Mouse (Mus musculus): ENCODE data around the gene Dhrs7b. TPM values are rescaled to one million over a fixed set of nuclear protein-coding genes. Genes with fewer than 3 reads are reported as not detected.
"Not testable (repeated sequence)": the region's sequence is repeated elsewhere in the genome, so short reads cannot be mapped to it uniquely, and the experiment has no call there.

Dhrs7b gene
- total RNA-seq, 4 experiments from 2014 or later = 23.9 to 28.1 (median 24.2) TPM

- no peak for DNase-seq (ENCODE audit: low spot score in 2 of 2)
Observed at GRCm38 (mm10) chr11:60837644-60838406, 7.4 kb downstream of the Dhrs7b start.

- no peak for DNase-seq (ENCODE audit: low spot score in 2 of 2)
Observed at GRCm38 (mm10) chr11:60841467-60842200, 11.2 kb downstream of the Dhrs7b start.

- no peak for DNase-seq (ENCODE audit: low spot score in 2 of 2)
Observed at GRCm38 (mm10) chr11:60843412-60843811, 13.0 kb downstream of the Dhrs7b start.

GRCm38 (mm10) chr11:60845415-60845814 is 15.0 kb downstream of the Dhrs7b start:
- DNase-seq (ENCODE audit: low spot score in 2 of 2) = no peak

- no peak for DNase-seq (ENCODE audit: low spot score in 2 of 2)
Observed at GRCm38 (mm10) chr11:60856587-60856986, 26.2 kb downstream of the Dhrs7b start.

GRCm38 (mm10) chr11:60861993-60862392 is 31.6 kb downstream of the Dhrs7b start:
- no peak for DNase-seq (ENCODE audit: low spot score in 2 of 2)

GRCm38 (mm10) chr11:60863196-60863595 is 32.8 kb downstream of the Dhrs7b start:
- peak in 1 of 2 experiments; percentile 33 for DNase-seq (ENCODE audit: low spot score in 2 of 2)

GRCm38 (mm10) chr11:60864166-60864565 is 33.7 kb downstream of the Dhrs7b start:
- no peak for DNase-seq (ENCODE audit: low spot score in 2 of 2)

- DNase-seq (ENCODE audit: low spot score in 2 of 2) = no peak
Observed at GRCm38 (mm10) chr11:60864916-60865315, 34.5 kb downstream of the Dhrs7b start.

GRCm38 (mm10) chr11:60866021-60866420 is 35.6 kb downstream of the Dhrs7b start:
- DNase-seq (ENCODE audit: low spot score in 2 of 2) = no peak

GRCm38 (mm10) chr11:60867456-60867855 is 37.0 kb downstream of the Dhrs7b start:
- no peak for DNase-seq (ENCODE audit: low spot score in 2 of 2)

- DNase-seq (ENCODE audit: low spot score in 2 of 2) = no peak
Observed at GRCm38 (mm10) chr11:60867904-60868303, 37.5 kb downstream of the Dhrs7b start.

- not testable (repeated sequence) for DNase-seq (ENCODE audit: low spot score in 2 of 2)
Observed at GRCm38 (mm10) chr11:60869471-60869870, 39.0 kb downstream of the Dhrs7b start.

GRCm38 (mm10) chr11:60871409-60871808 is 41.0 kb downstream of the Dhrs7b start:
- DNase-seq (ENCODE audit: low spot score in 2 of 2) = no peak

- DNase-seq (ENCODE audit: low spot score in 2 of 2) = no peak
Observed at GRCm38 (mm10) chr11:60873101-60873500, 42.7 kb downstream of the Dhrs7b start.

GRCm38 (mm10) chr11:60878056-60878612 is 47.7 kb downstream of the Dhrs7b start:
- DNase-seq (ENCODE audit: low spot score in 2 of 2) = peak; percentile 46 to 66

GRCm38 (mm10) chr11:60878675-60879294 is 48.4 kb downstream of the Dhrs7b start, which contains the start of gene Tmem11:
Gene Tmem11 (minus strand): TSS chr11:60879272.
- peak; percentile 92 to 94 for DNase-seq (ENCODE audit: low spot score in 2 of 2)

- DNase-seq (ENCODE audit: low spot score in 2 of 2) = peak; percentile 49 to 50
Observed at GRCm38 (mm10) chr11:60879423-60879822, 49.0 kb downstream of the Dhrs7b start.

- DNase-seq (ENCODE audit: low spot score in 2 of 2) = no peak
Observed at GRCm38 (mm10) chr11:60880559-60880958, 50.1 kb downstream of the Dhrs7b start.

GRCm38 (mm10) chr11:60882386-60882785 is 52.0 kb downstream of the Dhrs7b start:
- DNase-seq (ENCODE audit: low spot score in 2 of 2) = no peak

GRCm38 (mm10) chr11:60886986-60887385 is 56.6 kb downstream of the Dhrs7b start:
- not testable (repeated sequence) for DNase-seq (ENCODE audit: low spot score in 2 of 2)

- DNase-seq (ENCODE audit: low spot score in 2 of 2) = no peak
Observed at GRCm38 (mm10) chr11:60889861-60890260, 59.4 kb downstream of the Dhrs7b start.

Data from gastrocnemius, adult 8-10 months (tissue).